Mouse (Mus musculus): Measurements from ENCODE around the gene Usp21. TPM values are rescaled to one million over a fixed set of nuclear protein-coding genes. Genes with fewer than 3 reads are reported as not detected.
"Not testable (repeated sequence)": the region's sequence is repeated elsewhere in the genome, so short reads cannot be mapped to it uniquely, and the experiment has no call there.

Gene Usp21
- polyA plus RNA-seq (2015; fragmentation: Nextera tagmentation; extraction: Ambion mirVana): 116 and 127 TPM in 2 replicates

GRCm38 (mm10) chr1:171287136-171288081 is at the start of gene Usp21:
Gene Usp21 (minus strand): TSS chr1:171287991.
- peak within 1 kb of the TSS; percentile 88 for H3K27ac ChIP-seq
- no peaks in the 10 kb centered on the region for H3K9me3 ChIP-seq
- WGBS: 1% methylated on average over 49 of the region's 49 CpGs
- H3K27me3 ChIP-seq: no peaks in the 10 kb centered on the region
- H3K4me3 ChIP-seq: peak within 1 kb of the TSS; percentile 93
- peak; percentile 89 for ATAC-seq (ENCODE audit: insufficient number of reproducible peaks, insufficient read depth, low FRiP score, low TSS enrichment, low read depth)
- peaks cover 29% of the 10 kb centered on the region for H3K4me1 ChIP-seq
- peak within 1 kb of the TSS; percentile 74 for H3K4me2 ChIP-seq
- H3K36me3 ChIP-seq: peaks cover 61% of the 10 kb centered on the region
- H3K9ac ChIP-seq: peak within 1 kb of the TSS; percentile 97

GRCm38 (mm10) chr1:171330216-171330560 is 42.4 kb upstream of the Usp21 start:
- H3K4me3 ChIP-seq: peak overlapping the region; percentile 82
- WGBS: 0% methylated on average over 4 of the region's 4 CpGs
- H3K27ac ChIP-seq: peak overlapping the region; percentile 99
- peak overlapping the region; percentile 88 for H3K4me2 ChIP-seq
- no peak for ATAC-seq (ENCODE audit: insufficient number of reproducible peaks, insufficient read depth, low FRiP score, low TSS enrichment, low read depth)
- no peaks in the 10 kb centered on the region for H3K27me3 ChIP-seq
- 0 out of 2 replicates have a peak, but pooled peaks cover 2% of the 10 kb centered on the region for H3K36me3 ChIP-seq
- H3K9me3 ChIP-seq: no peaks in the 10 kb centered on the region
- peak overlapping the region; percentile 96 for H3K9ac ChIP-seq
- H3K4me1 ChIP-seq: peaks cover 27% of the 10 kb centered on the region

- peaks cover 27% of the 10 kb centered on the region for H3K4me1 ChIP-seq
- H3K36me3 ChIP-seq: 0 out of 2 replicates have a peak, but pooled peaks cover 2% of the 10 kb centered on the region
- H3K4me3 ChIP-seq: peak overlapping the region; percentile 82
- ATAC-seq (ENCODE audit: insufficient number of reproducible peaks, insufficient read depth, low FRiP score, low TSS enrichment, low read depth): peak; percentile 89
- H3K4me2 ChIP-seq: peak overlapping the region; percentile 88
- H3K27ac ChIP-seq: peak overlapping the region; percentile 99
- no peaks in the 10 kb centered on the region for H3K9me3 ChIP-seq
- WGBS: under 1% methylated on average over 58 of the region's 61 CpGs
- no peaks in the 10 kb centered on the region for H3K27me3 ChIP-seq
- peak overlapping the region; percentile 96 for H3K9ac ChIP-seq
These were observed 41.8 kb upstream of the Usp21 start for GRCm38 (mm10) chr1:171329433-171330215.

GRCm38 (mm10) chr1:171328839-171329432 is 41.1 kb upstream of the Usp21 start, which contains the start of gene Dedd:
Gene Dedd (plus strand): TSS chr1:171329145.
- H3K4me1 ChIP-seq: peaks cover 27% of the 10 kb centered on the region
- peak; percentile 93 for ATAC-seq (ENCODE audit: insufficient number of reproducible peaks, insufficient read depth, low FRiP score, low TSS enrichment, low read depth)
- H3K4me3 ChIP-seq: peak within 1 kb of the TSS; percentile 82
- peak within 1 kb of the TSS; percentile 88 for H3K4me2 ChIP-seq
- no peaks in the 10 kb centered on the region for H3K9me3 ChIP-seq
- H3K27ac ChIP-seq: peak within 1 kb of the TSS; percentile 99
- WGBS: under 1% methylated on average over 45 of the region's 48 CpGs
- H3K36me3 ChIP-seq: 0 out of 2 replicates have a peak, but pooled peaks cover 2% of the 10 kb centered on the region
- peak within 1 kb of the TSS; percentile 96 for H3K9ac ChIP-seq
- H3K27me3 ChIP-seq: no peaks in the 10 kb centered on the region

DNA sequence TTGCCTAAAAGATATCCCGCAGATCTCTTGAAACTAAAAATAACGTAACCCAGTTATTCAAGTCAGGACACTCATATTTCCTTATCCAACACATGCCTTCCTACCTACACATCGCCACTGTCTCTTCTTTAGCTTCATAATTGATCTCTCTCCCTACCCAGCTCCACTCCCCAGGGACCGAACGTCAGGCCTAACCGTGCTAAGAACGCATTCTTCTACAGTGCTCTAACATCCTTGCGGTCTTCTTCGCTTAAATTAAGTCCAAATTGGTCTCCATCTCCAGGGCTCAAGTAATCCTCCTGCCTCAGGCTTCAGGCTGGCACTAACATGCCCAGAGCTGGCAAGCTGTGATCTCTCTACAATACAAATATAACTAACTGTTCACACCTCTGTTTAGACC is 40.5 kb upstream of the Usp21 start:
- Histone ChIP-seq H3K27ac (peak overlapping the region; percentile 99), H3K9ac (peak overlapping the region; percentile 96), H3K4me1 (peaks cover 27% of the 10 kb centered on the region), H3K36me3 (0 out of 2 replicates have a peak, but pooled peaks cover 2% of the 10 kb centered on the region), H3K4me2 (peak overlapping the region; percentile 88), H3K9me3 (no peaks in the 10 kb centered on the region), H3K4me3 (peak overlapping the region; percentile 82), H3K27me3 (no peaks in the 10 kb centered on the region)
- ATAC-seq (ENCODE audit: insufficient number of reproducible peaks, insufficient read depth, low FRiP score, low TSS enrichment, low read depth): no peak
- 25% methylated on average over 9 of the region's 9 CpGs for WGBS

DNA sequence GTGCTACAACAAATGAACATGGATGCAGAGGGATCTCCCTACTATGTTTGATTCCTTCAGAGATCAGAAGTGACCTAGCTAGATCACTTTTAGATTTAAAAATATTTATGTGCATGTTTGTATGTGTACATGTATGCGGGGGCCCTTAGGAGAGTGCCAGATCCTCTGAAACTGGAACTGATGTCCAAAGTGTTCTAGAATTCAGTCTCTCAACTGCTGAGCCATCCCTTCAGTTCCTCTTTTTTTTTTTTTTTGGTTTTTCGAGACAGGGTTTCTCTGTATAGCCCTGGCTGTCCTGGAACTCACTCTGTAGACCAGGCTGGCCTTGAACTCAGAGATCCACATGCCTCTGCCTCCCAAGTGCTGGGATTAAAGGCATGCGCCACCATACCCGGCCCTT is 38.8 kb upstream of the Usp21 start:
- not testable (repeated sequence) for H3K9me3 ChIP-seq; H3K36me3 ChIP-seq; ATAC-seq (ENCODE audit: insufficient number of reproducible peaks, insufficient read depth, low FRiP score, low TSS enrichment, low read depth); H3K9ac ChIP-seq; H3K4me3 ChIP-seq; H3K4me2 ChIP-seq; H3K27me3 ChIP-seq; H3K27ac ChIP-seq
- 88% methylated on average over 4 of the region's 4 CpGs for WGBS
- peaks cover 24% of the 10 kb centered on the region for H3K4me1 ChIP-seq

GRCm38 (mm10) chr1:171325571-171325970 is 37.8 kb upstream of the Usp21 start:
- no peak for ATAC-seq (ENCODE audit: insufficient number of reproducible peaks, insufficient read depth, low FRiP score, low TSS enrichment, low read depth)
- Histone ChIP-seq H3K36me3 (no peaks in the 10 kb centered on the region), H3K9ac (no peak overlapping the region), H3K9me3 (no peaks in the 10 kb centered on the region), H3K4me1 (peaks cover 16% of the 10 kb centered on the region), H3K27me3 (no peaks in the 10 kb centered on the region), H3K4me2 (no peak overlapping the region), H3K27ac (no peak overlapping the region), H3K4me3 (no peak overlapping the region)
- 81% methylated on average over 2 of the region's 2 CpGs for WGBS

GRCm38 (mm10) chr1:171322012-171322411 is 34.2 kb upstream of the Usp21 start:
- H3K27me3 ChIP-seq: no peaks in the 10 kb centered on the region
- H3K36me3 ChIP-seq: no peaks in the 10 kb centered on the region
- no peak overlapping the region for H3K9ac ChIP-seq
- 75% methylated on average over 1 of the region's 1 CpGs for WGBS
- no peak overlapping the region for H3K4me2 ChIP-seq
- H3K4me1 ChIP-seq: no peaks in the 10 kb centered on the region
- ATAC-seq (ENCODE audit: insufficient number of reproducible peaks, insufficient read depth, low FRiP score, low TSS enrichment, low read depth): no peak
- H3K9me3 ChIP-seq: no peaks in the 10 kb centered on the region
- no peak overlapping the region for H3K27ac ChIP-seq
- no peak overlapping the region for H3K4me3 ChIP-seq

DNA sequence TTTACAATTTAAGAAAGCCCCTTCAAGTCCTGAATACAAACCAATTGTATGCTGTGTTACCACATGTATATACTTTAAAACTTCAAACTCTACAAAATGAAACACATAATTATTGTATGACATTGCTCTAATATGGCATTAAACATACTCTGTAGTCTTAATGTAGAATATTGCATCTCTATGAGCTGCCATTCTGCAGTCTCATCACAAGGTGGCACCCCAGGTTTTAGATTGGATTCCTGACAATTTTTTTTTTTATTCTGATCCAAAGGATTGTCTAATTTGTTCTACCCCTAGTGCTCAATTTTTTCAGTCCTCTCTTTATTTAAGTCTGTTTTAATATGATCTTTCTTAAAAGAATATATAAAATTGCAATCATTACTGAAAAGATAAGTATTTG is 33.6 kb upstream of the Usp21 start:
- no peaks in the 10 kb centered on the region for H3K9me3 ChIP-seq
- H3K27ac ChIP-seq: no peak overlapping the region
- H3K36me3 ChIP-seq: no peaks in the 10 kb centered on the region
- H3K4me2 ChIP-seq: no peak overlapping the region
- no peak overlapping the region for H3K9ac ChIP-seq
- no peaks in the 10 kb centered on the region for H3K27me3 ChIP-seq
- ATAC-seq (ENCODE audit: insufficient number of reproducible peaks, insufficient read depth, low FRiP score, low TSS enrichment, low read depth): no peak
- H3K4me1 ChIP-seq: no peaks in the 10 kb centered on the region
- no peak overlapping the region for H3K4me3 ChIP-seq

- Histone ChIP-seq H3K27ac (no peak overlapping the region), H3K9ac (no peak overlapping the region), H3K4me3 (no peak overlapping the region), H3K4me1 (no peaks in the 10 kb centered on the region), H3K4me2 (no peak overlapping the region), H3K36me3 (no peaks in the 10 kb centered on the region), H3K9me3 (no peaks in the 10 kb centered on the region), H3K27me3 (no peaks in the 10 kb centered on the region)
- WGBS: 12% methylated on average over 5 of the region's 5 CpGs
- no peak for ATAC-seq (ENCODE audit: insufficient number of reproducible peaks, insufficient read depth, low FRiP score, low TSS enrichment, low read depth)
These were observed 32.4 kb upstream of the Usp21 start for GRCm38 (mm10) chr1:171320151-171320550.

DNA sequence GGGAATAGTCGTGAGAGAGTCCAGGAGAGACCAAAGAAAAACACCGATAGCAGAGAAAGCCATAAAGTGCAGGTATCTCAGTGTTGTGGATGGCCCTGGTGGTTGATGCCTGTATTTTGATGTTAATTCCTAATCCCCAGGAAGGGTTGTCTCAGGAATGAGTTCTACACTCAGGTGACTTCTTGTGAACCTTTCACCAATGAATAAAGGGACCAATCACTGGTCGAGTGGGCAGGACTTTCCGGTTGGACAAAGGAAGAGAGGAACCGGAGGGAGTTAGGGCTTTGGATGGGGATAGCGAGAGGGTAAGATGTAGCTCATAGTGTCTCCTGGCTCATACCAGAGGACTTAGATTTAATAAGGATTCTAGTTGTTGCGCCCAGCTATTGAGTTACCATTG is 32.0 kb upstream of the Usp21 start:
- WGBS: 12% methylated on average over 7 of the region's 7 CpGs
- Histone ChIP-seq H3K36me3 (no peaks in the 10 kb centered on the region), H3K9me3 (no peaks in the 10 kb centered on the region), H3K4me3 (no peak overlapping the region), H3K27me3 (no peaks in the 10 kb centered on the region), H3K4me1 (no peaks in the 10 kb centered on the region), H3K9ac (no peak overlapping the region), H3K4me2 (no peak overlapping the region), H3K27ac (no peak overlapping the region)
- no peak for ATAC-seq (ENCODE audit: insufficient number of reproducible peaks, insufficient read depth, low FRiP score, low TSS enrichment, low read depth)
